ENCODE assay signal across 9 mouse cellular contexts in the genomic region with DNA sequence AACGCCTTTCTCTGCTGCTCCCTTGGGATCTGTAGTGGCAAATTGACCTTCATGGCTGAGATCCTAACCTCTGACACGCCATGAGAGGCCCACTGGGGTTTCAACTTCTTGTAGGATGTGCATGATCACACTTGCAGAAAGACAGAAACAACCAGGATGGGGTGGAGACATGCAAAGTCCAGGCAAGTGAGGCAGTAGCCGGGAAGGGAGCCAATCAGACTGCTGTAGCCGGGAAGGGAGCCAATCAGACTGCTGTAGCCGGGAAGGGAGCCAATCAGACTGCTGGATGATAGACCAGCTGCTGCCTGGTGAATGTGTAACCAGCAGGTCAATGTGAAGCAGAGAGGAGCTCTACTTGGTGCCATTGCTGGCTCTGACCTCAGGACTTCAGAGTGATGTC. TPM values are rescaled to one million over a fixed set of nuclear protein-coding genes. Genes with fewer than 3 reads are reported as not detected.
DNase-seq lines count a peak whose midpoint lies in the region; ATAC-seq lines count a peak whose summit lies in the region.
"Had no signal": no experiment of that assay in that cellular context is flagged by ENCODE, and none has a peak within 500 bp of the region (broad histone marks: within the 10 kb centered on the region; RNA-seq: fewer than 3 reads in every experiment).

No protein-coding gene starts in this region.

- DNase-seq in frontal cortex, postnatal 14 days (ENCODE audit: low spot score in 2 of 2): no peak
- peak; percentile 8 to 10 for DNase-seq in spleen, postnatal 36 days (ENCODE audit: low spot score in 2 of 2)
- no peak for DNase-seq in spleen, postnatal 10 days (ENCODE audit: low spot score in 2 of 2)
- DNase-seq in kidney, adult 18-20 months: peak; percentile 58
- peak; percentile 65 for DNase-seq in skeletal muscle tissue, adult 2 months (ENCODE audit: low read depth, low spot score)
- DNase-seq in urinary bladder, postnatal 14 days (ENCODE audit: low spot score): no peak
- DNase-seq: thymus, adult 18-20 months had no signal

- peak; percentile 42; the same call in 1 of the 2 replicates for ATAC-seq in frontal cortex, adult (ENCODE audit: low TSS enrichment)
- no peak for ATAC-seq in megakaryocyte progenitor cell, adult 5-6 weeks (replicated peaks; ENCODE audit: poor library complexity)

RNA-seq across cellular contexts. Expression of a gene that starts 11.3 kb away (rescaled TPM):
- total RNA-seq in megakaryocyte progenitor cell, adult 5-6 weeks (2015): 0.61 and 0.77 TPM in 2 replicates
- total RNA-seq in megakaryocyte progenitor cell, adult 5-6 weeks (2017): 2.0 and 2.9 TPM in 2 replicates

RNA-seq across cellular contexts. Expression of a gene that starts 49.2 kb away (rescaled TPM):
- total RNA-seq in megakaryocyte progenitor cell, adult 5-6 weeks (2015): 40.7 and 56.1 TPM in 2 replicates
- total RNA-seq in megakaryocyte progenitor cell, adult 5-6 weeks (2017): 7.6 and 9.2 TPM in 2 replicates

Comparison
In these comparisons a context has a peak if more than half of its experiments do, and no peak if none do; other contexts are left out.
1. DNase-seq: peak in spleen, postnatal 36 days (2 of 2), kidney, adult 18-20 months (single experiment) and skeletal muscle tissue, adult 2 months (single experiment); none in frontal cortex, postnatal 14 days (0 of 2), spleen, postnatal 10 days (0 of 2) and urinary bladder, postnatal 14 days (single experiment).